Mouse (Mus musculus) forebrain, embryonic 14.5 days (tissue): Measurements from ENCODE around the gene Mgat5. TPM values are rescaled to one million over a fixed set of nuclear protein-coding genes. Genes with fewer than 3 reads are reported as not detected.

ENCODE experiments used
- ATAC-seq: fragments of 200-750 bp; cut with Nextera tagmentation; 2 replicates; pipeline ENCODE4 v1.8.0; 2017; ENCODE audit warnings: mild to moderate bottlenecking, moderate library complexity
- DNase-seq: peaks from one replicate; pipeline ENCODE4 v3.0.0-alpha.2; 2015; ENCODE audit warnings: low spot score
- H3K27ac ChIP-seq: fragments of 300-500 bp; sonication (generic); 2 replicates; pipeline ENCODE4 v1.5.1; 2014; ENCODE audit warnings: low read depth, mild to moderate bottlenecking, control low read depth, low read length, moderate library complexity
- H3K27me3 ChIP-seq: fragments of 300-500 bp; sonication (generic); replicated peaks from 2 replicates; pipeline ENCODE4 v1.6.1; 2014; ENCODE audit warnings: low read length, control low read depth, mixed read lengths; ENCODE audit not compliant: control insufficient read depth, insufficient read depth
- H3K36me3 ChIP-seq: fragments of 300-500 bp; sonication (generic); 2 replicates; pipeline ENCODE4 v1.6.1; 2014; ENCODE audit warnings: low read length, control low read depth; ENCODE audit not compliant: control insufficient read depth, insufficient read depth
- H3K4me1 ChIP-seq: fragments of 300-500 bp; sonication (generic); 2 replicates; pipeline ENCODE4 v1.6.1; 2014; ENCODE audit warnings: antibody characterized with exemption, low read length, control low read depth; ENCODE audit not compliant: control insufficient read depth, insufficient read depth
- H3K4me2 ChIP-seq: fragments of 300-500 bp; sonication (generic); 2 replicates; pipeline ENCODE4 v1.6.1; 2014; ENCODE audit warnings: mild to moderate bottlenecking, control low read depth, low read length
- H3K4me3 ChIP-seq: fragments of 300-500 bp; sonication (generic); 2 replicates; pipeline ENCODE4 v1.5.1; 2014; ENCODE audit warnings: low read depth, low read length, control low read depth
- H3K9ac ChIP-seq: fragments of 300-500 bp; sonication (generic); 2 replicates; pipeline ENCODE4 v1.6.1; 2014; ENCODE audit warnings: mild to moderate bottlenecking, low read length, control low read depth, moderate library complexity
- H3K9me3 ChIP-seq: fragments of 300-500 bp; sonication (generic); replicated peaks from 2 replicates; pipeline ENCODE4 v1.6.1; 2016; ENCODE audit warnings: low read length, control low read depth, mixed read lengths; ENCODE audit not compliant: control insufficient read depth
- WGBS: fragments of 180-500 bp; shearing (Covaris S2); extraction: QIAGEN DNeasy Blood & Tissue Kit; methylation state at CpG from one replicate; pipeline ENCODE4 v1.1.7; 2014; 5-methylcytosine and 5-hydroxymethylcytosine counted together
- polyA plus RNA-seq: library from polyadenylated mRNA; unstranded; fragments of >200 nt; fragmentation: Nextera tagmentation; extraction: Ambion mirVana; gene quantifications from 2 replicates; pipeline ENCODE4 v1.2.1, GENCODE M21; 2014

Mgat5 gene
- polyA plus RNA-seq, 1 experiment from 2014 or later = 11.4 TPM

DNA sequence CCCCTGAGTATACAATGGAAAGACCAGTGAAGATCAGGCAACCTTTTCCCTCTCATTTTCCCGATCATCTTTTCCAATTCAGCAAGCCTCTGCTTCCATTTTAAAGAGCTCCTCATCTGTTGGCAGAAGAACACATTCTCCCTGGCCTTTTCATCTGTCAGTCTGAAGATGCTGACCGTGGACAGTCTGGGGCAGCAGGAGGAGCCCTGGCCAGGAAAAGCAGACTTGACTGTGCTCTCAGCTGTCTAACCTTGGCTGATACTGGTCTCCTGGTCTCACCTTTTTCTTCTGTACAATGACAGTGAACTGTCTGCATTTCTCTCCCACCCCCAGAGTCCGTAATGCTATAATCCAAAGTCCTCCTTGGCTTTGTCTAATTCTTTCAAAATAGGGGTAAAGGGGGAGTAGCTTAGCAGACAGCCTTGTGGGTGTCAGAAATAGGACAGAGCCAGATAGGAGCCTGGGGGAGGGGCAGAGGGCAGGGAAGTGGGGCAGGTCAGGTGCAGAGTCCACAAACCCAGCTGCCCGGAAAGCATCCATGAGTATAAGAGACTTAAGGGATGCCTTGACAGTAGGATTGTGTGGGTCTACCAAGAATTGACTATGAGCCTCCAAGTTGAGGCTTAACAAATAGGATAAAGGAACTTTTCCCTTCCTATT, 214.2 kb downstream of the Mgat5 start:
- peaks cover 17% of the 10 kb centered on the region for H3K4me1 ChIP-seq
- H3K27me3 ChIP-seq = no peaks in the 10 kb centered on the region
- H3K9me3 ChIP-seq = no peaks in the 10 kb centered on the region
- ATAC-seq (no peak), DNase-seq (no peak)
- H3K4me2 ChIP-seq = no peak overlapping the region
- no peak overlapping the region for H3K27ac ChIP-seq
- no peak overlapping the region for H3K9ac ChIP-seq
- 83% methylated on average over 4 of the region's 4 CpGs for WGBS
- H3K36me3 ChIP-seq = peaks cover 4% of the 10 kb centered on the region; the same call in 1 of the 2 replicates
- H3K4me3 ChIP-seq = no peak overlapping the region

- no peak for DNase-seq
- no peak for ATAC-seq
- Histone ChIP-seq H3K27ac (no peak overlapping the region), H3K4me3 (no peak overlapping the region), H3K4me1 (peaks cover 13% of the 10 kb centered on the region), H3K4me2 (no peak overlapping the region), H3K27me3 (no peaks in the 10 kb centered on the region), H3K9me3 (no peaks in the 10 kb centered on the region), H3K9ac (no peak overlapping the region), H3K36me3 (peaks cover 4% of the 10 kb centered on the region; the same call in 1 of the 2 replicates)
- WGBS = 32% methylated on average over 7 of the region's 7 CpGs
These were observed 214.8 kb downstream of the Mgat5 start for GRCm38 (mm10) chr1:127419581-127419980.

DNA sequence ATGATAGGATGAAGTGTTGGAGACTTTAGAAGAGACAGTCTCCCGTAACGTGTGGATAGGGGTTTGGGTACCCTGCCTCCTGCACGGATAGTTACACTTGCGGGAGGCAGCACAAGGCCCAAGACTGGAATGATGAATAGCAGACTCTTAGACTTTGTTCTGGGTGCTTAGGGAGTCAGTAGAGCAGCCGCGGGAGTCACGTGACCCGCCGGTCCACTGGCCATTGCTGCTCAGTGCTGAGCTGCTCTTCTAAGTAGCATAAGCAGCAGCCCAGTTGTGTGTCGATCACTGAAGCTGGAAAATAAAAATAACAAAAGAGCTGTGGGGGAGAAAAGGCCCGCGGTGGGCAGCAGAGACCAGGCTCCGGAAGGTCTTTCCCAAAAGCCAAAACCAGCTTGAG, 215.6 kb downstream of the Mgat5 start:
- peaks cover 18% of the 10 kb centered on the region for H3K4me1 ChIP-seq
- peaks cover 4% of the 10 kb centered on the region; the same call in 1 of the 2 replicates for H3K36me3 ChIP-seq
- WGBS = 49% methylated on average over 13 of the region's 13 CpGs
- DNase-seq (no peak), ATAC-seq (peak; percentile 30; the same call in 1 of the 2 replicates)
- no peak overlapping the region for H3K9ac ChIP-seq
- H3K27ac ChIP-seq = no peak overlapping the region
- H3K27me3 ChIP-seq = no peaks in the 10 kb centered on the region
- H3K9me3 ChIP-seq = no peaks in the 10 kb centered on the region
- no peak overlapping the region for H3K4me2 ChIP-seq
- no peak overlapping the region for H3K4me3 ChIP-seq

- H3K4me3 ChIP-seq = no peak overlapping the region
- no peak overlapping the region for H3K4me2 ChIP-seq
- H3K36me3 ChIP-seq = peaks cover 4% of the 10 kb centered on the region; the same call in 1 of the 2 replicates
- no peaks in the 10 kb centered on the region for H3K9me3 ChIP-seq
- H3K4me1 ChIP-seq = peaks cover 18% of the 10 kb centered on the region
- H3K27ac ChIP-seq = no peak overlapping the region
- no peak overlapping the region for H3K9ac ChIP-seq
- WGBS = 74% methylated on average over 14 of the region's 15 CpGs
- no peaks in the 10 kb centered on the region for H3K27me3 ChIP-seq
- peak; percentile 68 for DNase-seq
- ATAC-seq = peak; percentile 54
These were observed 216.0 kb downstream of the Mgat5 start for GRCm38 (mm10) chr1:127420795-127421194.

DNA sequence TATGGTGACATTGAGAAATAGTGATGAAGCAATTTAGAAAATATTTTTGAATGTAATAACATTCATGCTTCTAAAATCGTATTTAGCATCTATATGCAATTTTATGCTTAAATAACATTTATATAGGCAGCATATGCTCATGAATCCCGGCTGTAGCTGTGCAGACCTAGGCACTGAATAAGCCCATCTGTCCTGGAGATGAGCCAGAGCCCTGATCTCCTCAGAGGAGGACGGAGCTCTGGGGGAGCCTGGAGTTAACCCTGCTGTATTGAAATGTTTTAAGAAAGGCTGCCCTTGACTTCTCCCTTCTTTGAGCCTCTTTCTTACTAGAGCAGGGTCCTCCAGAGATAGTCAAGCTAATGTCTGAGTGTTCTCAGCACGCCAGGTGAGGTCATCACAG, 217.8 kb downstream of the Mgat5 start:
- peaks cover 18% of the 10 kb centered on the region for H3K4me1 ChIP-seq
- H3K4me3 ChIP-seq = no peak overlapping the region
- 56% methylated on average over 4 of the region's 4 CpGs for WGBS
- DNase-seq = peak; percentile 72
- peaks cover 4% of the 10 kb centered on the region; the same call in 1 of the 2 replicates for H3K36me3 ChIP-seq
- no peaks in the 10 kb centered on the region for H3K27me3 ChIP-seq
- no peak overlapping the region for H3K9ac ChIP-seq
- no peaks in the 10 kb centered on the region for H3K9me3 ChIP-seq
- peak; percentile 55; the same call in 1 of the 2 replicates for ATAC-seq
- no peak overlapping the region for H3K27ac ChIP-seq
- H3K4me2 ChIP-seq = no peak overlapping the region

GRCm38 (mm10) chr1:127425021-127425532, 220.3 kb downstream of the Mgat5 start:
- 44% methylated on average over 6 of the region's 6 CpGs for WGBS
- Histone ChIP-seq H3K27me3 (no peaks in the 10 kb centered on the region), H3K36me3 (peaks cover 4% of the 10 kb centered on the region; the same call in 1 of the 2 replicates), H3K4me2 (no peak overlapping the region), H3K4me1 (peaks cover 15% of the 10 kb centered on the region), H3K27ac (no peak overlapping the region), H3K9me3 (no peaks in the 10 kb centered on the region), H3K4me3 (no peak overlapping the region), H3K9ac (no peak overlapping the region)
- peak; percentile 35 for ATAC-seq
- DNase-seq = peak; percentile 46

GRCm38 (mm10) chr1:127430290-127430689, 225.5 kb downstream of the Mgat5 start:
- 81% methylated on average over 7 of the region's 7 CpGs for WGBS

DNA sequence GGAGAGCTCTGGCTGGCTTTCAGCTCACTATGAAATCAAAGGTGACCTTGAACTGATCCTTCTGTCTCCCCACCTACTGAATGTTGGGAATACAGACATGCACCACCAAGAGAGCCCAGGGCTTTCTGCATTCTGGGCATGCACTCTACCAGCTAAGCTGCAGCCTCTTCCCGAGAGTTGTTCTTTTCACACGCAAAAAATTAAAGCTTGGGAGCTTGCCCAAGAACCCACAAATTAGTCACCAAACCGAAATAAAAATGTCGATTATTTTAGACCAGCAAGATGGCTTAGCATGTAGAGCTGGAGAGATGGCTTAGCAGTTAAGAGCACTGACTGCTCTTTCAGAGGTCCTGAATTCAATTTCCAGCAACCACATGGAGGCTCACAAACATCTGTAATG, 230.0 kb downstream of the Mgat5 start:
- no peak overlapping the region for H3K27ac ChIP-seq

More at GRCm38 (mm10) chr1:127430290-127430689, 225.5 kb downstream of the Mgat5 start:
- H3K4me2 ChIP-seq = no peak overlapping the region
- ATAC-seq (no peak), DNase-seq (no peak)
- no peak overlapping the region for H3K27ac ChIP-seq
- no peaks in the 10 kb centered on the region for H3K9me3 ChIP-seq
- H3K36me3 ChIP-seq = no peaks in the 10 kb centered on the region
- no peaks in the 10 kb centered on the region for H3K27me3 ChIP-seq
- H3K4me3 ChIP-seq = no peak overlapping the region
- H3K4me1 ChIP-seq = peaks cover 5% of the 10 kb centered on the region; the same call in 1 of the 2 replicates
- H3K9ac ChIP-seq = no peak overlapping the region

GRCm38 (mm10) chr1:127437091-127437490, 232.3 kb downstream of the Mgat5 start:
- ATAC-seq = no peak
- 78% methylated on average over 6 of the region's 6 CpGs for whole genome bisulfite sequencing
- no peak for DNase-seq

More for the DNA sequence above, 230.0 kb downstream of the Mgat5 start:
- ATAC-seq (no peak), DNase-seq (no peak)
- no peak overlapping the region for H3K9ac ChIP-seq
- no peak overlapping the region for H3K4me3 ChIP-seq
- no peaks in the 10 kb centered on the region for H3K27me3 ChIP-seq
- no peak overlapping the region for H3K4me2 ChIP-seq
- peaks cover 4% of the 10 kb centered on the region; the same call in 1 of the 2 replicates for H3K4me1 ChIP-seq
- WGBS = 75% methylated on average over 4 of the region's 4 CpGs
- no peaks in the 10 kb centered on the region for H3K9me3 ChIP-seq
- H3K36me3 ChIP-seq = no peaks in the 10 kb centered on the region

More at GRCm38 (mm10) chr1:127437091-127437490, 232.3 kb downstream of the Mgat5 start:
- no peaks in the 10 kb centered on the region for H3K36me3 ChIP-seq
- H3K4me3 ChIP-seq = no peak overlapping the region
- no peak overlapping the region for H3K9ac ChIP-seq
- no peak overlapping the region for H3K27ac ChIP-seq
- no peaks in the 10 kb centered on the region for H3K27me3 ChIP-seq
- H3K9me3 ChIP-seq = no peaks in the 10 kb centered on the region
- peaks cover 2% of the 10 kb centered on the region; the same call in 1 of the 2 replicates for H3K4me1 ChIP-seq
- H3K4me2 ChIP-seq = no peak overlapping the region
